Mouse (Mus musculus): ENCODE measurements around the gene Atp2b1. TPM values are rescaled to one million over a fixed set of nuclear protein-coding genes. Genes with fewer than 3 reads are reported as not detected.
A peak's percentile ranks its signal among the peaks of the same experiment; 100 is the strongest.

Atp2b1 gene
- polyA plus RNA-seq (2015; fragmentation: Nextera tagmentation; extraction: Ambion mirVana), result 164 and 182 TPM in 2 replicates

- H3K27ac ChIP-seq (ENCODE audit: low read length), result peak within 1 kb of the TSS; percentile 99
- H3K27me3 ChIP-seq (ENCODE audit: insufficient read depth, low read length), result no peaks in the 10 kb centered on the region
- WGBS, result under 1% methylated on average over 47 of the region's 120 CpGs
- H3K4me3 ChIP-seq (ENCODE audit: low read length), result peak within 1 kb of the TSS; percentile 98
- peak; percentile 96 for ATAC-seq (ENCODE audit: low FRiP score, low TSS enrichment)
- peak within 1 kb of the TSS; percentile 89 for H3K4me2 ChIP-seq (replicated peaks; ENCODE audit: low read depth, low read length)
- H3K9ac ChIP-seq (replicated peaks; ENCODE audit: low read length), result peak within 1 kb of the TSS; percentile 96
- H3K4me1 ChIP-seq (ENCODE audit: insufficient read depth, low read length), result peaks cover 17% of the 10 kb centered on the region
- no peaks in the 10 kb centered on the region for H3K9me3 ChIP-seq (ENCODE audit: low read length)
- H3K36me3 ChIP-seq (ENCODE audit: insufficient read depth, low read length), result no peaks in the 10 kb centered on the region
These were observed at the start of gene Atp2b1 for GRCm38 (mm10) chr10:98913961-98914809. Gene Atp2b1, plus strand, starts transcription at chr10:98914406.

- Histone ChIP-seq H3K9me3 (ENCODE audit: low read length) (no peaks in the 10 kb centered on the region), H3K27me3 (ENCODE audit: insufficient read depth, low read length) (no peaks in the 10 kb centered on the region), H3K4me1 (ENCODE audit: insufficient read depth, low read length) (peaks cover 7% of the 10 kb centered on the region; the same call in 1 of the 2 replicates), H3K27ac (ENCODE audit: low read length) (peak overlapping the region; percentile 77), H3K4me3 (ENCODE audit: low read length) (no peak overlapping the region), H3K4me2 (replicated peaks; ENCODE audit: low read depth, low read length) (no peak overlapping the region), H3K9ac (replicated peaks; ENCODE audit: low read length) (no peak overlapping the region), H3K36me3 (ENCODE audit: insufficient read depth, low read length) (no peaks in the 10 kb centered on the region)
- 53% methylated on average over 3 of the region's 3 CpGs for WGBS
- peak; percentile 90 for ATAC-seq (ENCODE audit: low FRiP score, low TSS enrichment)
These were observed 49.4 kb upstream of the Atp2b1 start for GRCm38 (mm10) chr10:98864851-98865250.

GRCm38 (mm10) chr10:98866836-98867370 lies 47.3 kb upstream of the Atp2b1 start:
- Histone ChIP-seq H3K4me3 (ENCODE audit: low read length) (no peak overlapping the region), H3K9me3 (ENCODE audit: low read length) (no peaks in the 10 kb centered on the region), H3K27me3 (ENCODE audit: insufficient read depth, low read length) (no peaks in the 10 kb centered on the region), H3K36me3 (ENCODE audit: insufficient read depth, low read length) (no peaks in the 10 kb centered on the region), H3K4me2 (replicated peaks; ENCODE audit: low read depth, low read length) (no peak overlapping the region), H3K27ac (ENCODE audit: low read length) (no peak overlapping the region), H3K4me1 (ENCODE audit: insufficient read depth, low read length) (peaks cover 7% of the 10 kb centered on the region; the same call in 1 of the 2 replicates), H3K9ac (replicated peaks; ENCODE audit: low read length) (no peak overlapping the region)
- no peak for ATAC-seq (ENCODE audit: low FRiP score, low TSS enrichment)
- 95% methylated on average over 5 of the region's 5 CpGs for WGBS

DNA sequence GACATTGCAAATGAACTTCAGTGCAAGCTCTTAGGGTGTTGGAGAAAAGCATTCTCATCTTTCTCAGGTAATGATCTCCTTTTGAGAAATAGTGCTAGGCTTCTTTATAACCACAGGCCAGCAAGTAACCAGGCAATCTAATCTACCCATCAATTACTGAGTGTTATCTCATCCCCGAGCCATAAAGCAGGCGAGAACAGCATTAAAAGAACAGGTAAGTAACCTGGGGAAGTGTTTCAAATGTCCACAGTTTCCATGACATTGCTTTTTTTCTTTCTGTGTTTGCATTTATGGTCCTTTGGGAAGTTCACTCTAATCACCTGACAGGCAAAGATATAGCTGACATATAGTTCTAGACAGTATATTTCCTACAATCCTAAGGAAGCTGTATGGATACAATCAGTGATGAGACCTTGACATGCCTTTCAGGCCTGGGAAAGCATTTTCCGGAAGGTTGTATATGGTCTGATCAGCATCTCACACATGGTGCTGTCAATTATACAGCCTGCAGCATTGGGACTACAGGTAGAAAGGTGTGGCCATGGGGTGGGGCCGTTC lies 45.8 kb upstream of the Atp2b1 start:
- Histone ChIP-seq H3K36me3 (ENCODE audit: insufficient read depth, low read length) (no peaks in the 10 kb centered on the region), H3K4me2 (replicated peaks; ENCODE audit: low read depth, low read length) (no peak overlapping the region), H3K4me1 (ENCODE audit: insufficient read depth, low read length) (peaks cover 7% of the 10 kb centered on the region; the same call in 1 of the 2 replicates), H3K9ac (replicated peaks; ENCODE audit: low read length) (no peak overlapping the region), H3K27me3 (ENCODE audit: insufficient read depth, low read length) (no peaks in the 10 kb centered on the region), H3K27ac (ENCODE audit: low read length) (no peak overlapping the region), H3K4me3 (ENCODE audit: low read length) (no peak overlapping the region), H3K9me3 (ENCODE audit: low read length) (no peaks in the 10 kb centered on the region)
- 86% methylated on average over 4 of the region's 4 CpGs for WGBS
- ATAC-seq (ENCODE audit: low FRiP score, low TSS enrichment), result no peak

GRCm38 (mm10) chr10:98877855-98878254 lies 36.4 kb upstream of the Atp2b1 start:
- H3K36me3 ChIP-seq (ENCODE audit: insufficient read depth, low read length), result no peaks in the 10 kb centered on the region
- no peaks in the 10 kb centered on the region for H3K4me1 ChIP-seq (ENCODE audit: insufficient read depth, low read length)
- H3K27ac ChIP-seq (ENCODE audit: low read length), result no peak overlapping the region
- no peaks in the 10 kb centered on the region for H3K27me3 ChIP-seq (ENCODE audit: insufficient read depth, low read length)
- H3K9me3 ChIP-seq (ENCODE audit: low read length), result no peaks in the 10 kb centered on the region
- H3K4me2 ChIP-seq (replicated peaks; ENCODE audit: low read depth, low read length), result no peak overlapping the region
- H3K4me3 ChIP-seq (ENCODE audit: low read length), result no peak overlapping the region
- whole genome bisulfite sequencing, result 86% methylated on average over 3 of the region's 3 CpGs
- no peak overlapping the region for H3K9ac ChIP-seq (replicated peaks; ENCODE audit: low read length)
- no peak for ATAC-seq (ENCODE audit: low FRiP score, low TSS enrichment)

DNA sequence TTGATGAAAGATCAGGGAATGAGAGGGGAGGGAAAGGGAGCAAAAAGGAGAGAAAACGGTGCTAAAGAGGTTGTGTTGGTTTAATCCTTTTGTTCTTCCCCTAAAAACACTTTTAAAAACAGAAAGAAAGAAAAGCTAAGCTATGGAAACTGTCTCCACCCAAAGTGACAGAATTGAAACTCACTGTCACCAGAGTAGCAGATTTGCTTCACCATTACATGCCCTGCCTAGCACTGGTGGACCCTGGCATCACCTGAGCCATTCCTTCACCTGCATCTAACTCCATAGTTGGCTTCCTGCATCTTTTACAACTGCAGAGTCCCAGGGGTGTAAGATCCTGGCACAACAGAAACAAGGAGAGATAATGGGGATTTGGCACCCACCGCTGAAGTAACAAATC lies 35.6 kb upstream of the Atp2b1 start:
- WGBS, result 73% methylated on average over 2 of the region's 2 CpGs
- Histone ChIP-seq H3K9me3 (ENCODE audit: low read length) (no peaks in the 10 kb centered on the region), H3K4me1 (ENCODE audit: insufficient read depth, low read length) (no peaks in the 10 kb centered on the region), H3K4me3 (ENCODE audit: low read length) (no peak overlapping the region), H3K9ac (replicated peaks; ENCODE audit: low read length) (no peak overlapping the region), H3K4me2 (replicated peaks; ENCODE audit: low read depth, low read length) (no peak overlapping the region), H3K36me3 (ENCODE audit: insufficient read depth, low read length) (no peaks in the 10 kb centered on the region), H3K27ac (ENCODE audit: low read length) (no peak overlapping the region), H3K27me3 (ENCODE audit: insufficient read depth, low read length) (no peaks in the 10 kb centered on the region)
- no peak for ATAC-seq (ENCODE audit: low FRiP score, low TSS enrichment)

DNA sequence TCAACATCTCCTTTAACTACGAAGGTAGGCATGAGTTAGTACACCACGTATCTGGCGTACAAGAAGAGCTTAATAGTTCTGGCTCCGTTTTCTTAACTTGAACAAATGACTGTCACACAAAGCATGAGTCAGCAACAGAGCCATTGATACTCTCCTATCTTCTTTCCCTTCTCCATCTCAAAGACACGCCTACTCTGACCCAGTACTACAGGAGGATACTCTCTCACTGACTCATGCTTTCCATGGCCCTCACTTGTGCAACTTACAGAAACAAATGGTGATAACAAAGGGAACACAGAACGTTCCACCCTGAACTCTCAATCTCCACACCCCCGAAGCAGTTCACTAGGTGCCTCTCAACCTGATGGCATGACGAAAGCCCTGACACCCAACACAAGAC lies 34.1 kb upstream of the Atp2b1 start:
- no peak overlapping the region for H3K4me3 ChIP-seq (ENCODE audit: low read length)
- no peak overlapping the region for H3K9ac ChIP-seq (replicated peaks; ENCODE audit: low read length)
- no peaks in the 10 kb centered on the region for H3K36me3 ChIP-seq (ENCODE audit: insufficient read depth, low read length)
- no peaks in the 10 kb centered on the region for H3K27me3 ChIP-seq (ENCODE audit: insufficient read depth, low read length)
- no peak for ATAC-seq (ENCODE audit: low FRiP score, low TSS enrichment)
- H3K4me2 ChIP-seq (replicated peaks; ENCODE audit: low read depth, low read length), result no peak overlapping the region
- H3K9me3 ChIP-seq (ENCODE audit: low read length), result no peaks in the 10 kb centered on the region
- H3K4me1 ChIP-seq (ENCODE audit: insufficient read depth, low read length), result no peaks in the 10 kb centered on the region
- H3K27ac ChIP-seq (ENCODE audit: low read length), result no peak overlapping the region
- 89% methylated on average over 8 of the region's 8 CpGs for WGBS

- Histone ChIP-seq H3K4me2 (replicated peaks; ENCODE audit: low read depth, low read length) (no peak overlapping the region), H3K4me1 (ENCODE audit: insufficient read depth, low read length) (no peaks in the 10 kb centered on the region), H3K9me3 (ENCODE audit: low read length) (no peaks in the 10 kb centered on the region), H3K4me3 (ENCODE audit: low read length) (no peak overlapping the region), H3K9ac (replicated peaks; ENCODE audit: low read length) (no peak overlapping the region), H3K27ac (ENCODE audit: low read length) (no peak overlapping the region), H3K36me3 (ENCODE audit: insufficient read depth, low read length) (no peaks in the 10 kb centered on the region), H3K27me3 (ENCODE audit: insufficient read depth, low read length) (no peaks in the 10 kb centered on the region)
- ATAC-seq (ENCODE audit: low FRiP score, low TSS enrichment), result no peak
- WGBS, result 71% methylated on average over 2 of the region's 2 CpGs
These were observed 33.5 kb upstream of the Atp2b1 start for GRCm38 (mm10) chr10:98880711-98881110.

GRCm38 (mm10) chr10:98881492-98881891 lies 32.7 kb upstream of the Atp2b1 start:
- Histone ChIP-seq H3K27ac (ENCODE audit: low read length) (no peak overlapping the region), H3K9me3 (ENCODE audit: low read length) (no peaks in the 10 kb centered on the region), H3K27me3 (ENCODE audit: insufficient read depth, low read length) (no peaks in the 10 kb centered on the region), H3K36me3 (ENCODE audit: insufficient read depth, low read length) (no peaks in the 10 kb centered on the region), H3K4me2 (replicated peaks; ENCODE audit: low read depth, low read length) (no peak overlapping the region), H3K9ac (replicated peaks; ENCODE audit: low read length) (no peak overlapping the region), H3K4me3 (ENCODE audit: low read length) (no peak overlapping the region), H3K4me1 (ENCODE audit: insufficient read depth, low read length) (no peaks in the 10 kb centered on the region)
- no peak for ATAC-seq (ENCODE audit: low FRiP score, low TSS enrichment)
- 87% methylated on average over 6 of the region's 6 CpGs for WGBS

DNA sequence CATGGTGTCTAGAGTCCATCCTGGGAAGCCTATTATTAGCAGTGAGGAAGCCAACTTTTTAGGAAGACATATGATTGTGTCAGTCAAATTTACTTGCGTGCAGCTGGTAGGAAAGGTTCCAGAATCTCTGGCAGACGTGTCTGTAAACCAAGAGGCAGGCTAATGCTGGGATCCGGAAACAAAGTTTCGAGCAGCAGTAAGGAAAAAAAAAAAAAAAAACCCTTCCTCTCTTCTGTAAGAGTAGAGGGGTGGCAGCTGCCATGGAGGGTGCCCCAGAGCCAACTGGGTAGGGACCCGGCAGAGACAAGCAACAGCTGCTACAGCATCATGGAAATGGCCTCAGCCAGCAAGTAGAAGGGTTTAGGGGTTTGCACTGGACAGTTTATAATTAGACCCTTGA lies 31.6 kb upstream of the Atp2b1 start:
- Histone ChIP-seq H3K4me3 (ENCODE audit: low read length) (no peak overlapping the region), H3K27ac (ENCODE audit: low read length) (no peak overlapping the region), H3K9me3 (ENCODE audit: low read length) (no peaks in the 10 kb centered on the region), H3K4me1 (ENCODE audit: insufficient read depth, low read length) (no peaks in the 10 kb centered on the region), H3K27me3 (ENCODE audit: insufficient read depth, low read length) (no peaks in the 10 kb centered on the region), H3K4me2 (replicated peaks; ENCODE audit: low read depth, low read length) (no peak overlapping the region), H3K9ac (replicated peaks; ENCODE audit: low read length) (no peak overlapping the region), H3K36me3 (ENCODE audit: insufficient read depth, low read length) (no peaks in the 10 kb centered on the region)
- WGBS, result 81% methylated on average over 5 of the region's 5 CpGs
- ATAC-seq (ENCODE audit: low FRiP score, low TSS enrichment), result no peak

Measured in kidney, embryonic 16.5 days (tissue).